Mouse (Mus musculus) central nervous system, embryonic 14 days (tissue): ENCODE results near the gene Ms4a6b. TPM values are rescaled to one million over a fixed set of nuclear protein-coding genes. Genes with fewer than 3 reads are reported as not detected.

Experiments used
- polyA plus RNA-seq: library from polyadenylated mRNA; depleted of rRNA; stranded (reverse); fragments of >200 nt; gene quantifications from 2 replicates; pipeline ENCODE4 v1.2.3, GENCODE M21; 2012; rRNA removed

Ms4a6b gene
- polyA plus RNA-seq = 3.5 and 3.6 TPM in 2 replicates

DNA sequence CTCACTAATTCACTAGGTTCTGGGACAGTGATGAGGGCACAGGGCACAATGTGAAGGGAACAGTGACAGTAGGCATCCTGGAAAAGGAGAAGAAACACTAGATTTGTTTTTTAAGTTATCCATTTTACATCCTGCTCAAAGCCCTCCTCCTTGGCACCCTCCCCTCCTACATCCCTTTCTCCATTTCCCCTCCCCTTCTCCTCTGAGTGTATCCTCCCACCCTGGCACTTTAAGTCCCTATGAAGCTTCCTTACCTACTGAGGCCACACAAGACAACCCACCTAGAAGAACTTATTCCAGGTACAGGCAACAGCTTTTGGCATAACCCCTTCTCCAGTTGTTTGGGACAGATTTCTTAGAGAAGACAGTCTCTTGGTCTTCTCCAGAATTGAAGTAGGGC lies at the start of gene Ms4a6b:
Ms4a6b (plus strand) TSS at position 267 of the 400 bp plus-strand sequence.

DNA sequence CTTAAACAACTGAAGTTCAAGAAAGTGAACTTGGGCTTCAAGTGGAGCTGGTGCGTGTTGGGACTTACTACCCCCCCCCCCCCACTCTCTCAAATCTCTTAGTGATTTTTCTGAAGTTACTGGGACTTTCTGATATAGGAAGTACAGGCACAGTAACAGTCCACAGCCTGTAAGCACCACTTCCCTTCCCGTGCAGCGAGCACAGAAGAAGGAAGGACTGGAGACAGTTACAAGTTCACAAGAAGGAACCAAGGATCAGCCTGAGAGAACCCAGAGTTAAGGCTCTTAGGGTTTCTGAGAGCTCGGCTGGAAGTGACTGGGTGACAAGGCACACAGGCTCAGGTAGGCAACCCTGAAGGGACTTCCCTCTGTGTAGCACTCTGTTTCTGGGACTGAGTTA lies 47.1 kb upstream of the Ms4a6b start, which contains the start of gene Ms4a6c:
Ms4a6c (plus strand) TSS at position 152 of the 400 bp plus-strand sequence.

GRCm38 (mm10) chr19:11485746-11486145 lies 30.6 kb upstream of the Ms4a6b start, which contains the start of gene Gm8369:
Gm8369 (plus strand) TSS chr19:11485938.

DNA sequence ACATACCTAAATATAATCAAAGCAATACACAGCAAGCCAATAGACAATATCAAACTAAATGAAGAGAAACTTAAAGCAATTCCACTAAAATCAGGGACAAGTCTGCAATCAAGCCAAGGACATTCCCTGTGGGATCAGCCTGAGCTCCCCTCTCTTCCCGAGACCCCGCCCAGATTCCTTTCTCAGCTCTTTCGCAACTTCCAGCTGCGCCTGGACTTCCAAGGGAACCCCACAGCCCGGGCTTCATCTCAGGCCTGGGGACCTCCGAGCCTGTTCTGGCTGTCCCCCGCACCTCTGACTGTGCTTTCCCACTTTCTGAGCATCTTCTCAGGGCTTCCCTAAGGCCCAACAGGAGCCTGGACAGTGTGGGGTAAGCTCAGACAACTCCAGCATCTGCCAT lies 20.3 kb downstream of the Ms4a6b start, which contains the start of gene Ms4a4d:
Ms4a4d (plus strand) TSS at position 209 of the 400 bp plus-strand sequence.

Other genes with a start within 250 kb of the Ms4a6b start
- gene Ms4a5, start 232.6 kb upstream of the Ms4a6b start, polyA plus RNA-seq = not detected in 2 replicates
- 0.16 TPM in 2 replicates for gene Ms4a14, start 202.1 kb upstream of the Ms4a6b start, polyA plus RNA-seq
- gene Ms4a7, start 180.4 kb upstream of the Ms4a6b start, polyA plus RNA-seq = 1.6 and 2.2 TPM in 2 replicates
- gene Ms4a4a, start 141.0 kb upstream of the Ms4a6b start, polyA plus RNA-seq = 0.41 TPM in 2 replicates
- gene Ms4a4c, start 111.7 kb upstream of the Ms4a6b start, polyA plus RNA-seq = 0.47 and 0.85 TPM in 2 replicates
- gene Ms4a4b, start 73.0 kb upstream of the Ms4a6b start, polyA plus RNA-seq = 0.14 TPM in 2 replicates
- 4.0 and 4.7 TPM in 2 replicates for gene Ms4a6c, start 47.1 kb upstream of the Ms4a6b start, polyA plus RNA-seq
- gene Gm8369, start 30.6 kb upstream of the Ms4a6b start, polyA plus RNA-seq = 0.09 and 0.10 TPM in 2 replicates
- gene Ms4a4d, start 20.3 kb downstream of the Ms4a6b start, polyA plus RNA-seq = 0.06 and 0.20 TPM in 2 replicates
- gene Ms4a6d, start 88.3 kb downstream of the Ms4a6b start, polyA plus RNA-seq = 3.3 and 4.4 TPM in 2 replicates
- 0.05 and 0.15 TPM in 2 replicates for gene Ms4a2, start 107.2 kb downstream of the Ms4a6b start, polyA plus RNA-seq
- 0.14 and 0.24 TPM in 2 replicates for gene Ms4a3, start 124.3 kb downstream of the Ms4a6b start, polyA plus RNA-seq
- not detected in 2 replicates for gene Oosp2, start 144.0 kb downstream of the Ms4a6b start, polyA plus RNA-seq
- not detected in 2 replicates for gene Oosp1, start 174.6 kb downstream of the Ms4a6b start, polyA plus RNA-seq
- not detected in 2 replicates for gene Oosp3, start 180.5 kb downstream of the Ms4a6b start, polyA plus RNA-seq
- gene Gif, start 231.0 kb downstream of the Ms4a6b start, polyA plus RNA-seq = not detected in 2 replicates